Mouse (Mus musculus) left cerebral cortex, postnatal 36 days (tissue): ENCODE measurements around the gene Hyal3. TPM values are rescaled to one million over a fixed set of nuclear protein-coding genes. Genes with fewer than 3 reads are reported as not detected.
"Not testable (repeated sequence)": the region's sequence is repeated elsewhere in the genome, so short reads cannot be mapped to it uniquely, and the experiment has no call there.

Source experiments
- DNase-seq, 2 experiments: peaks; one replicate each; pipeline ENCODE4 v3.0.0; 2021 to 2022; ENCODE audit warnings: low spot score in 2 of 2, mixed read lengths in 1 of 2
- intact Hi-C: fragments of 180-260 bp; cut with DNase I; formaldehyde crosslinking; loops from one replicate; pipeline ENCODE4 v1.15.1; 2025
- total RNA-seq, 2 experiments: library from RNA; stranded (reverse); gene quantifications; 2 replicates each; pipeline ENCODE4 v1.2.3; 2021

Gene Hyal3
- total RNA-seq, 2 experiments from 2014 or later = 0.79 to 1.9 TPM

- no peak for DNase-seq
- intact Hi-C loops = no loop called here
Observed at GRCm38 (mm10) chr9:107569270-107569669, 11.3 kb upstream of the Hyal3 start.

DNA sequence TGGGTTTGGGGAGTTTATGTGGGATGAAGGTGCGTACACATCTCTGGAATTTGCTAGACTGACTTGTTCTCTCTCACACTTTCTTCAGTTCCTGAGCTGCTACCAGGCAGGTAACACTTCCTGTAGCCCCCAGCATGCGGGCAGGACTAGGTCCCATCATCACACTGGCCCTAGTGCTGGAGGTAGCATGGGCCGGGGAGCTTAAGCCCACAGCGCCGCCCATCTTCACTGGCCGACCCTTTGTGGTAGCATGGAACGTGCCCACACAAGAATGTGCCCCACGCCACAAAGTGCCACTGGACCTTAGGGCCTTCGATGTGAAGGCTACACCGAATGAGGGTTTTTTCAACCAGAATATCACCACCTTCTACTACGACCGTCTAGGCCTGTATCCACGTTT is 10.6 kb upstream of the Hyal3 start:
- DNase-seq = no peak
- intact Hi-C loops = no loop called here

DNA sequence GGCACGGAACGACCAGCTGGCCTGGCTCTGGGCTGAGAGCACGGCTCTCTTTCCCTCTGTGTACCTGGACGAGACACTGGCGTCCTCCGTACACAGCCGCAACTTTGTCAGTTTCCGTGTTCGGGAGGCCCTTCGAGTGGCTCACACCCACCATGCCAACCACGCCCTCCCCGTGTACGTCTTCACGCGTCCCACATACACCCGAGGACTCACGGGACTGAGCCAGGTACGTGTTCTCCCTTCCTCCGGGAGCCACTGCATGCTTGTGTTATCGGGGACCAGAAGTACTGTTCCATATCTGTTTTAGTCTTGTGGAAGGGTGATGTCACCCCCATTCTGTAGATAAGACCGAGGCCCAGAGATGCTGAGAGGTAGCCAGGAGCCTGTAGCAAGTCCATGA is 9.8 kb upstream of the Hyal3 start:
- no peak for DNase-seq
- intact Hi-C loops = no loop called here

DNA sequence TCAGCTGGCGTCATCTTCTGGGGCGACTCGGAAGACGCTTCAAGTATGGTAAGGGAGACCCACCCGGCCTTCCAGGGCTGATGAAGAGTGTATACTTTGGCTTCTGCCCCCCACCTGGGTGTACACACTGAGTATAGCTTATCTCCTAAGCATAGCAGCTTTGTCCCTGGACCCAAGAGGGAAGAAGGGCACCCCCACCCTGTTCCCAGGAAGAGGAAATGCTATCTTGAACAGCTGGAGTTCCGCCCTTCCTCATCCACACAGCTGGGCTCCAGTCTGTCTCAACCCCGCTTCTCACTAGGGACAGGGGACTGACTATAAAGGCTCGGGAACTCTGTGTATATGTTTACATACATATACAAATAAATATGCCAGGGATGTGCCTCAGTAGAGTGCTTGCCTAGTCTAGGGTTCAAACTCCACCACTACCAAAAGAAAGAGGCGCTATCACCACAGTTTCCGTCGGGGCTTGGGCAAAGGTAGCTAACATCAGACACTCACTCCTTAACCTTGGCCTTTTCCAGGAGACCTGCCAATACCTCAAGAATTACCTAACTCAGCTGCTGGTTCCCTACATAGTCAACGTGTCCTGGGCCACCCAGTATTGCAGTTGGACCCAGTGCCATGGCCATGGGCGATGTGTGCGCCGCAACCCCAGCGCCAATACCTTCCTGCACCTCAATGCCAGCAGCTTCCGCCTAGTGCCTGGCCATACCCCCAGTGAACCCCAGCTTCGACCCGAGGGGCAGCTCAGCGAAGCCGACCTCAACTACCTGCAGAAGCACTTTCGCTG is 8.9 kb upstream of the Hyal3 start:
- intact Hi-C loops = no loop called here
- no peak for DNase-seq

GRCm38 (mm10) chr9:107572327-107572662 is 8.3 kb upstream of the Hyal3 start:
- no peak for DNase-seq
- intact Hi-C loops = no loop called here

- DNase-seq, intact Hi-C loops: not testable (repeated sequence)
Observed at GRCm38 (mm10) chr9:107573774-107574173, 6.8 kb upstream of the Hyal3 start.

GRCm38 (mm10) chr9:107575579-107576356 is 4.8 kb upstream of the Hyal3 start:
- DNase-seq = no peak
- intact Hi-C loops = no loop called here

- DNase-seq = no peak
- intact Hi-C loops = no loop called here
Observed at GRCm38 (mm10) chr9:107576357-107577107, 4.1 kb upstream of the Hyal3 start, which contains the start of gene Hyal1. Gene Hyal1, plus strand, starts transcription at chr9:107576927.

GRCm38 (mm10) chr9:107577871-107578270 is 2.7 kb upstream of the Hyal3 start:
- intact Hi-C loops = no loop called here
- DNase-seq = no peak

DNA sequence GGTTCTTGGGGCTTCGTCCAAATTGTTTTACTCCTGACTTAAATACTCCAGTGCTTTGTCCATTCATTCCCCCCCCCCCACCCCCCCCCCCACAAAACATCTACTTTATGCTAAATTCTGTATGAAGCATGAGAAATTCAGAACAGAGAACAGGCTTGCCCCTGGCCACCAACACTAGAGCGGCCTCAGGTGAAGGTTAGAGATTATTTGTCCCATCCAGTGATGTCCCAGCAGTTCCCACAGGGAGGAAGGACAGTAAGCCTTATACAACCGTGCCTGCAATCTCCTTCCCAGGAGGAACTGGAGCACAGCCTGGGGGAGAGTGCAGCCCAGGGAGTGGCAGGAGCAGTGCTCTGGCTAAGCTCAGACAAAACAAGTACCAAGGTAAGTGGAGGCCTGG is 2.0 kb upstream of the Hyal3 start, which contains the start of gene Naa80:
Naa80 (plus strand) TSS at position 301 of the 400 bp plus-strand sequence.
- intact Hi-C loops = no loop called here
- DNase-seq = no peak

DNA sequence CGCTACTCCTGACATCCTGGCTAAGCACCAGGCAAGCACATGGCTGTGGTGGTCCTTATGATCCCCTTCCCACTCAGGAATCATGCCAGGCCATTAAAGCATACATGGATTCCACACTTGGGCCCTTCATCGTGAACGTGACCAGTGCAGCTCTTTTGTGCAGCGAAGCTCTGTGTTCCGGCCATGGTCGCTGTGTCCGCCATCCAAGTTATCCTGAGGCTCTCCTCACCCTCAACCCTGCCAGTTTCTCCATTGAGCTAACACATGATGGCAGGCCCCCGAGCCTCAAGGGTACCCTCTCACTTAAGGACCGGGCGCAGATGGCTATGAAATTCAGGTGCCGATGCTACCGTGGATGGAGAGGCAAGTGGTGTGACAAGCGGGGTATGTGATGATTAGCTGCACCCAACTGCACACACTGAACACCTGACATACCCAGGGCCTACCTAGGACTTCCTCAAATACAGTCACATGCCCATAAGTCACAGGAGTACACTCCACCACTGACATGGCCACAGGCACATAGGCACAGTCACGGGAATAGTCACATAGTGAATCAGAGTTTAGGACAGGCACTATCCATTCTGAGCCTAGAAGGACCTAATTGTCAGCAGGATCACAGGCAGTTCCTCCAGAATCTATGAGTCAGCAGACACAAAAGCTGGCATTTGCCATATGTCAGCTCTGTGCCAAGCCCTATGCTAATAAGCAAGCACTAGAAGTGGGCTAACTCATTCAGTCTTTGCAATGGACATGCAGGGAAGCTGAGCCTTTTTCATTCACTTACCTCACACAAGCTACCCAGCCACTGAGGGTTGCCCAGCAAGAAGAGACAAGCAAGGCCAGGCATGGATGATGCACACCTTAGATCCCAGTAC is 1.4 kb upstream of the Hyal3 start:
- no peak for DNase-seq
- intact Hi-C loops = no loop called here

GRCm38 (mm10) chr9:107581584-107581983 is 966 bp downstream of the Hyal3 start:
- intact Hi-C loops = no loop called here
- DNase-seq = no peak

DNA sequence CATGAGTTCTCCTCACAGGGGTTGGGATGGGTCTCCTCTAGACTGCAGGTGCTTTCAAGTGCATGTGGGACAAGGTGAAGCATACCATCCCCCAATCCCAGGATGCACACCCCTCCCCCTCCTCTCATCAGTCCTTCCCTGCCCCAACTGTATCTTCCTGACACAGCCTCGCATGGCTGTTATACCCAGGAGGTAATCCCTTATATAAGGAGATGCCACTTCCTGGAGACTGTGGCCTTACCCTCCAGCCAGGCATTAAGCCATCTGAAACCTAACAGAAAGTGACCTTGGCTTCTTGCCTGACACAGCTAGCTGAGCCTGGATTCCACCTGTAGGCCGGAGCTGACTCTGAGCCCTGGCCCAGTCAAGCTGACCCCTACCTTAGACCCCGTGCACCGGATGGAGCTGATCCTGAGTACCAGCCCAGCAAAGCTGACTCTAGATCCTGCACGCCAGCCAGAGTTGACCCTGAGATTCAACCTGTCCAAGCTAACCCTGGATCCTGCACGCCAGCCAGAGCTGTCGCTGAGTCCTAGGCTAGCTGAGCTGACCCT is 2.0 kb downstream of the Hyal3 start:
- no peak for DNase-seq
- intact Hi-C loops = no loop called here

- no peak for DNase-seq
- intact Hi-C loops = no loop called here
Observed at GRCm38 (mm10) chr9:107583174-107583573, 2.6 kb downstream of the Hyal3 start.

DNA sequence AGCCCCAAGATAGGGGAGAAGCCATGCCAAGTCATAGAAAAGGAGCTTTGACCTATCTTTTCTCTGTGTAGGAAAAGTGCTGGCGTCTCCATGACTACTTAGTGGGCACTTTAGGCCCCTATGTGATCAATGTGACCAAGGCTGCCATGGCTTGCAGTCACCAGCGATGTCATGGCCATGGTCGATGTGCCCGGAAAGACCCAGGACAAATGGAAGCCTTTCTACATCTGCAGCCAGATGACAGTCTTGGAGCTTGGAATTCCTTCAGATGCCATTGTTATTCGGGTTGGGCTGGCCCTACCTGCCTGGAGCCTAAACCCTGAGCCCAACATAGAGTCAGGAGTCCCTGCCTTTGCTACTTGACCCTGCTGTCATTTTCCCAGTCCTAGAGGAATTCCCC is 5.9 kb downstream of the Hyal3 start:
- intact Hi-C loops = no loop called here
- no peak for DNase-seq

- peak; percentile 97 to 98 for DNase-seq
- intact Hi-C loops = no loop called here
Observed at GRCm38 (mm10) chr9:107586974-107587832, 6.6 kb downstream of the Hyal3 start, which contains the start of gene Ifrd2. Gene Ifrd2, plus strand, starts transcription at chr9:107587642.

- intact Hi-C loops = no loop called here
- no peak for DNase-seq
Observed at GRCm38 (mm10) chr9:107587833-107588639, 7.4 kb downstream of the Hyal3 start.
